Mouse (Mus musculus) CH12.LX (cell line): ENCODE results near the gene Gm12394.

ENCODE experiments used
- CTCF ChIP-seq, 2 experiments: IDR thresholded peaks in 1 of 2; conservative IDR thresholded peaks in 1 of 2; 2 replicates each; pipeline ENCODE4 v1.5.1; 2011 to 2012; ENCODE audit warnings: low read depth in 2 of 2, low read length in 2 of 2, improper control_type of control experiment in 1 of 2, inconsistent platforms in 1 of 2, mild to moderate bottlenecking in 1 of 2, moderate library complexity in 1 of 2
- MAX ChIP-seq: IDR thresholded peaks from 2 replicates; pipeline ENCODE4 v1.6.1; 2011; ENCODE audit warnings: low read length, improper control_type of control experiment
- MEF2A ChIP-seq: IDR thresholded peaks from 2 replicates; pipeline ENCODE4 v1.6.1; 2014; ENCODE audit warnings: low read depth, mild to moderate bottlenecking, inconsistent platforms, low read length, improper control_type of control experiment, borderline replicate concordance
- POLR2A ChIP-seq: IDR thresholded peaks from 2 replicates; pipeline ENCODE4 v1.6.1; 2011; ENCODE audit warnings: low read depth, mild to moderate bottlenecking, improper control_type of control experiment, low read length
- TCF12 ChIP-seq: IDR thresholded peaks from 2 replicates; pipeline ENCODE4 v1.6.1; 2014; ENCODE audit warnings: low read depth, mild to moderate bottlenecking, inconsistent platforms, low read length, improper control_type of control experiment
- ZKSCAN1 ChIP-seq: IDR thresholded peaks from 2 replicates; pipeline ENCODE4 v1.6.1; 2012; ENCODE audit warnings: low read depth, inconsistent platforms, low read length, improper control_type of control experiment, borderline replicate concordance
- ZMIZ1 ChIP-seq: IDR thresholded peaks from 2 replicates; pipeline ENCODE4 v1.6.1; 2012; ENCODE audit warnings: low read depth, mild to moderate bottlenecking, inconsistent platforms, low read length, improper control_type of control experiment
- ZNF384 ChIP-seq: IDR thresholded peaks from 2 replicates; pipeline ENCODE4 v1.6.1; 2012; ENCODE audit warnings: low read depth, low read length, improper control_type of control experiment, inconsistent platforms

DNA sequence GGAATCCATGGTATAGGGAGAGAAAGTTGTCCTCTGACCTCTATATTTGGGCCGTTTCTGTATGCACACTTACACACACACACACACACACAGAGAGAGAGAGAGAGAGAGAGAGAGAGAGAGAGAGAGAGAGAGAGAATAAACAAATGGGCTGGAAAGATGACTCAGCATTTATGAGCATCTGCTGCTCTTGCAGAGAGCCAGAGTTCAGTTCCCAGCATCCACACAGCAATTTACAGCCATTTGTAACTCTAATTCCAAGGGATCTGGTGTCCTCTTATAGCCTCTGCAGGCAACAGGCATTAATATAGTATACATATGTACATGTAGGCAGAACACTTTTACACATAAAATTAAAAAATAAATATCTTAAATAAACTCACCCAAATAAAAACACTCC is 47.4 kb upstream of the Gm12394 start:
- TF ChIP-seq ZKSCAN1 (no peak), MAX (no peak), POLR2A (no peak), ZMIZ1 (no peak), TCF12 (no peak), MEF2A (no peak), ZNF384 (no peak), CTCF (conservative IDR thresholded peaks at IDR 0.05 in 1 of 2, IDR thresholded peaks at IDR 0.05 in 1 of 2; ENCODE audit: low read depth in 2 of 2, low read length in 2 of 2) (no peak)
